Mouse (Mus musculus) liver, postnatal 0 days (tissue): ENCODE data around the gene Macf1. TPM values are rescaled to one million over a fixed set of nuclear protein-coding genes. Genes with fewer than 3 reads are reported as not detected.

ENCODE experiments used
- ATAC-seq: fragments of 200-750 bp; cut with Nextera tagmentation; 2 replicates; pipeline ENCODE4 v1.8.0; 2017; ENCODE audit warnings: mild to moderate bottlenecking, moderate library complexity
- DNase-seq: peaks from one replicate; pipeline ENCODE4 v3.0.0-alpha.2; 2016
- H3K27ac ChIP-seq: fragments of 300-500 bp; sonication (generic); 2 replicates; pipeline ENCODE4 v1.5.1; 2014; ENCODE audit warnings: antibody characterized with exemption, moderate library complexity, mild to moderate bottlenecking, low read depth
- H3K27me3 ChIP-seq: fragments of 300-500 bp; sonication (generic); 2 replicates; pipeline ENCODE4 v1.6.1; 2014; ENCODE audit warnings: low read length, control low read depth, mixed read lengths; ENCODE audit not compliant: insufficient read depth
- H3K36me3 ChIP-seq: fragments of 300-500 bp; sonication (generic); replicated peaks from 2 replicates; pipeline ENCODE4 v1.6.1; 2014; ENCODE audit warnings: mild to moderate bottlenecking, control low read depth, low read length, moderate library complexity, mixed read lengths; ENCODE audit not compliant: insufficient read depth
- H3K4me1 ChIP-seq: fragments of 300-500 bp; sonication (generic); 2 replicates; pipeline ENCODE4 v1.6.1; 2014; ENCODE audit warnings: antibody characterized with exemption, mild to moderate bottlenecking, control low read depth; ENCODE audit not compliant: insufficient read depth
- H3K4me2 ChIP-seq: fragments of 300-500 bp; sonication (generic); 2 replicates; pipeline ENCODE4 v1.6.1; 2014; ENCODE audit warnings: low read depth, mild to moderate bottlenecking, low read length, moderate library complexity, mixed read lengths
- H3K4me3 ChIP-seq: fragments of 300-500 bp; sonication (generic); 2 replicates; pipeline ENCODE4 v1.5.1; 2014; ENCODE audit warnings: low read depth, low read length
- H3K9ac ChIP-seq: fragments of 300-500 bp; sonication (generic); replicated peaks from 2 replicates; pipeline ENCODE4 v1.6.1; 2014; ENCODE audit warnings: mild to moderate bottlenecking, moderate library complexity
- H3K9me3 ChIP-seq: fragments of 300-500 bp; sonication (generic); 2 replicates; pipeline ENCODE4 v1.6.1; 2016; ENCODE audit warnings: mild to moderate bottlenecking, control low read depth, low read length, mixed read lengths
- CTCF ChIP-seq: sonication (generic); IDR thresholded peaks from 2 replicates; pipeline ENCODE4 v1.5.1; 2016; ENCODE audit warnings: antibody characterized with exemption, low read depth
- EP300 ChIP-seq: IDR thresholded peaks from 2 replicates; pipeline ENCODE4 v1.6.1; 2016; ENCODE audit warnings: antibody characterized with exemption, low read depth, mild to moderate bottlenecking
- WGBS: fragments of 180-500 bp; shearing (Covaris S2); extraction: QIAGEN DNeasy Blood & Tissue Kit; methylation state at CpG from one replicate; pipeline ENCODE4 v1.1.7; 2014; ENCODE audit not compliant: insufficient replicate concordance; 5-methylcytosine and 5-hydroxymethylcytosine counted together
- polyA plus RNA-seq: library from polyadenylated mRNA; unstranded; fragments of >200 nt; fragmentation: Nextera tagmentation; extraction: Ambion mirVana; gene quantifications from 2 replicates; pipeline ENCODE4 v1.2.1, GENCODE M21; 2015

The Macf1 gene
- polyA plus RNA-seq, 1 experiment from 2014 or later = 11.3 TPM

GRCm38 (mm10) chr4:123515673-123516072 is 168.5 kb downstream of the Macf1 start:
- ATAC-seq = peak; percentile 81
- no peak overlapping the region for H3K9ac ChIP-seq

DNA sequence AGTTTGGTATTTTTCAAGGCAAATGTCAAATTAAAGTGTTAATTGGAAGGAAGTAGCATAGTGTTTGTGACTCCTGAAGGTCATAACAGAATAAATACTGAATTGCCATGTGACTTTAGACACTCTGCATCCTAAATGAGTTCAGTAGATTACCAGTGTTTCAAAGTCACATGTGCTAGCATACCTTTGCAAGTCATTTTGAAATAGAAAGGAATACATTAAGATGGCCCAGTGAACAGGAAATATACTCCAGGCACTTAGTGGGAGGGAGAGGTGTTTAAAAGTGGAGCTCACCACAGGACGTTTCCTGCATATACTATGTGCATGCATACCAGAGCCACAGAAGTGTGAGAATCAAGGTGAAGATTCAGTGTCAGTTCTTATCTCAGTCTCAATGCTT is 174.0 kb downstream of the Macf1 start:
- Histone ChIP-seq H3K27ac (no peak overlapping the region), H3K27me3 (no peaks in the 10 kb centered on the region), H3K4me3 (no peak overlapping the region), H3K9ac (no peak overlapping the region), H3K36me3 (peaks cover 61% of the 10 kb centered on the region), H3K9me3 (no peaks in the 10 kb centered on the region), H3K4me1 (peaks cover 4% of the 10 kb centered on the region; the same call in 1 of the 2 replicates), H3K4me2 (no peak overlapping the region)
- 55% methylated on average over 1 of the region's 1 CpGs for WGBS
- ATAC-seq = no peak
- no peak for DNase-seq
- TF ChIP-seq CTCF = no peak

More at GRCm38 (mm10) chr4:123515673-123516072, 168.5 kb downstream of the Macf1 start:
- Histone ChIP-seq H3K4me2 (no peak overlapping the region), H3K4me1 (peaks cover 8% of the 10 kb centered on the region), H3K36me3 (peaks cover 21% of the 10 kb centered on the region), H3K27ac (peak overlapping the region; percentile 51; the same call in 1 of the 2 replicates), H3K27me3 (no peaks in the 10 kb centered on the region), H3K4me3 (no peak overlapping the region), H3K9me3 (no peaks in the 10 kb centered on the region)
- no peak for TF ChIP-seq EP300
- TF ChIP-seq CTCF = no peak
- WGBS = 54% methylated on average over 1 of the region's 1 CpGs
- no peak for DNase-seq

GRCm38 (mm10) chr4:123489086-123489485 is 195.1 kb downstream of the Macf1 start:
- Histone ChIP-seq H3K36me3 (peaks cover 76% of the 10 kb centered on the region), H3K27me3 (no peaks in the 10 kb centered on the region), H3K9ac (no peak overlapping the region), H3K27ac (no peak overlapping the region), H3K9me3 (no peaks in the 10 kb centered on the region), H3K4me3 (no peak overlapping the region), H3K4me2 (no peak overlapping the region), H3K4me1 (no peaks in the 10 kb centered on the region)
- TF ChIP-seq EP300 (no peak), CTCF (no peak)
- ATAC-seq = no peak
- 64% methylated on average over 3 of the region's 3 CpGs for WGBS
- no peak for DNase-seq

DNA sequence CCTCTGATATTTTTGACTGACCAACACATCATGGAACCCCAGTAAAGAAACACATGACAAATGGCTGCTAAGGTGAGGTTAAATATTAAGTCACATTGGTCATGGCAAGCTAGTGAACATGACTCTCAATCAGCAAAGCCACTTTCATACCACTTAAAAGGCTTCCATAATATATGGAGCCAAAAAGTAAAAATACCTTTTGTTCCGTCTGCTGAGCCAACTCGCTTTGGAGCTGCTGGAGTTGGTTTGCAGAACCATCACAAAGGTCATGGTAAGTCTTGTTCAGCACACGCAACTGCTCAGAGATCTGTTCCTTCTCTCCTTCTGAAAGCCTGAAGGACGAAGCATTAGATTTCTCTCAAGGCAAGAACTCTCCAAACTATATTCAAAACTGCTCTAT is 204.2 kb downstream of the Macf1 start:
- 85% methylated on average over 4 of the region's 4 CpGs for WGBS
- no peak overlapping the region for H3K9ac ChIP-seq
- DNase-seq (no peak), ATAC-seq (no peak)
- H3K4me1 ChIP-seq = no peaks in the 10 kb centered on the region
- H3K36me3 ChIP-seq = peaks cover 53% of the 10 kb centered on the region
- no peaks in the 10 kb centered on the region for H3K9me3 ChIP-seq
- no peak overlapping the region for H3K4me3 ChIP-seq
- no peak overlapping the region for H3K4me2 ChIP-seq
- H3K27me3 ChIP-seq = no peaks in the 10 kb centered on the region
- no peak for TF ChIP-seq EP300
- no peak for TF ChIP-seq CTCF
- no peak overlapping the region for H3K27ac ChIP-seq

DNA sequence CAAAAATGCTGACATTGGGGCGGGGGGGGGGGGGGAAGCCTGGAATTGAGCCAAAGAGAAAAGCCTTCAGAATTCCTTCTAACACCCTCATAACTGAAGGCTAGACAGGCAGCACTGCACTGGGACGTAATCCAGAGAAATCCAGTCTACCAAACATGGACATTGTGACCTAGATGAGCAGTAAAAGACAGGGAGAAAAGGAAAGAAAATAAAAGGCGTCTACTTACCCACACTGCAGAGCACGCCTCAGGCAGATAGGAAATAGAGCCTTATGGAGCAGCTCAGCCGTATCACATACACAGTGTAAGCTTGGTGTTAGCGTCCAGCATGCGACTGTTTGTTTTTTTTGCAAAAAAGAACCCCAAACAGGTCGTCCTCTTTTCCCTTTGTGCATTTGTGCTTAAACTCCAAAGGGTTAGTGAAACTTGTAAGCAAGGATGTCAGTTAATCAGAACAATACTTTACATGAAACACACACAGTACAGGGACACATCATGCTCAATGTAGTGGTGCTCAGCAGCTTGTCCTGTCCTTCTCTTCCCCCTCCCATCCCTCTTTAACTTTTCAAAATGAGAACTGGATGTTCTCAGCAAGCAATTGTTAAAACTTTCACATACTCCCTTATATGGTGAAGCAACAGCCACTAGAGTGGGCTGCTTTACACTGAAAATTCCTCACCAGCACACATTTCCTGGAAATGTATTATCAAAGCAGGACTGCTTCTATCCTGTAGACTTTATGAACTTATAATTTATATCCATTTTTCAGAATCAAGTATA is 205.3 kb downstream of the Macf1 start:
- Histone ChIP-seq H3K9ac (no peak overlapping the region), H3K4me2 (no peak overlapping the region), H3K4me1 (no peaks in the 10 kb centered on the region), H3K27ac (no peak overlapping the region), H3K4me3 (no peak overlapping the region), H3K36me3 (peaks cover 55% of the 10 kb centered on the region), H3K27me3 (no peaks in the 10 kb centered on the region), H3K9me3 (no peaks in the 10 kb centered on the region)
- WGBS = 82% methylated on average over 8 of the region's 8 CpGs
- TF ChIP-seq CTCF = no peak
- TF ChIP-seq EP300 = no peak
- DNase-seq (no peak), ATAC-seq (no peak)

- TF ChIP-seq EP300 (no peak), CTCF (no peak)
- Histone ChIP-seq H3K4me2 (no peak overlapping the region), H3K9me3 (no peaks in the 10 kb centered on the region), H3K4me3 (no peak overlapping the region), H3K9ac (no peak overlapping the region), H3K27ac (no peak overlapping the region), H3K4me1 (no peaks in the 10 kb centered on the region), H3K36me3 (peaks cover 47% of the 10 kb centered on the region), H3K27me3 (no peaks in the 10 kb centered on the region)
- ATAC-seq = no peak
- DNase-seq = no peak
- 41% methylated on average over 1 of the region's 1 CpGs for WGBS
Measured at GRCm38 (mm10) chr4:123465799-123466198, 218.4 kb downstream of the Macf1 start.
